Mouse (Mus musculus): ENCODE measurements around the gene Ap1ar.

- TF ChIP-seq CTCF (conservative IDR thresholded peaks at IDR 0.05; ENCODE audit: insufficient read depth, insufficient read length, low read depth, low read length): no peak
- TF ChIP-seq POLR2A (IDR thresholded peaks at IDR 0.05; ENCODE audit: low read depth, low read length): no peak
These were observed 25.2 kb upstream of the Ap1ar start for GRCm38 (mm10) chr3:127862479-127862878.
